Mouse (Mus musculus): ENCODE measurements around the gene Kcnq4.

DNA sequence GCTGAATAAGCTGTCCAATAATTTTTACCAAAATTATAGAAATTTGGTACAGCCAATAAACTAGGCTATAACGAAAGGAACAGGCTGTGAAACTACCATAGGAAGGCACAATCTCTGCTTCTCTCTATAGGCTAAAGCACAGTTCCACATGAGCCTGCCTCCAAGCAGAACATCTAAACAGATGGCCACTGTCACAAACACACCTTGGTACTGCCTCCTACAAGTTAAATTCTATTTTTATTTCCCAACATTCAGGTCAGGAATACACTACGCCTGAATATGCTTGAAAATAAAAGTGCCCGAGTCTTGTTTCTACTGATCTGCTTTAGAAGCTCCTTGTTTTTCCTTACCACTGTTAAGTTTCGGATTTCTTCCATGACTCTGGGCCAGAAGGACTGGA, 41.6 kb upstream of the Kcnq4 start:
- TF ChIP-seq POLR2A (IDR thresholded peaks at IDR 0.05; ENCODE audit: low read depth, low read length) (no peak), CTCF (IDR thresholded peaks at IDR 0.05; ENCODE audit: extremely low read depth, insufficient read depth, insufficient read length, insufficient replicate concordance) (no peak)
